Mouse (Mus musculus) liver, embryonic 13.5 days (tissue): ENCODE results near the gene Hsd17b1. TPM values are rescaled to one million over a fixed set of nuclear protein-coding genes. Genes with fewer than 3 reads are reported as not detected.

Source experiments
- microRNA-seq: library from miRNA; unstranded; fragments of <30 nt; microRNA quantifications from one replicate; pipeline ENCODE4, GENCODE M21; 2016
- polyA plus RNA-seq: library from polyadenylated mRNA; unstranded; fragments of >200 nt; fragmentation: Nextera tagmentation; extraction: Ambion mirVana; gene quantifications from 2 replicates; pipeline ENCODE4 v1.2.1, GENCODE M21; 2015

Gene Hsd17b1
- polyA plus RNA-seq, 1 experiment from 2014 or later: 0.14 TPM

Small RNA genes lying within 50 kb of the gene (microRNA-seq; reads per million reads assigned to microRNA genes)
- gene Mir6928: 3.8 reads per million, percentile 7 among the genes with 10 or more reads in this experiment

Other genes with a start within 250 kb of the Hsd17b1 start
- gene Stat5b, start 227.7 kb upstream of the Hsd17b1 start, polyA plus RNA-seq: 21.1 and 23.8 TPM in 2 replicates
- 11.1 and 14.6 TPM in 2 replicates for gene Stat5a, start 219.1 kb upstream of the Hsd17b1 start, polyA plus RNA-seq
- 28.5 and 32.8 TPM in 2 replicates for gene Stat3, start 138.9 kb upstream of the Hsd17b1 start, polyA plus RNA-seq
- 25.5 and 26.6 TPM in 2 replicates for gene Cavin1, start 107.5 kb upstream of the Hsd17b1 start, polyA plus RNA-seq
- 52.8 and 64.0 TPM in 2 replicates for gene Atp6v0a1, start 69.0 kb upstream of the Hsd17b1 start, polyA plus RNA-seq
- 6.0 TPM in 2 replicates for gene Naglu, start 8.4 kb upstream of the Hsd17b1 start, polyA plus RNA-seq
- 23.0 and 23.2 TPM in 2 replicates for gene Coasy, start 4.2 kb downstream of the Hsd17b1 start, polyA plus RNA-seq
- gene Mlx, start 8.9 kb downstream of the Hsd17b1 start, polyA plus RNA-seq: 32.5 and 34.4 TPM in 2 replicates
- gene Psmc3ip, start 17.0 kb downstream of the Hsd17b1 start, polyA plus RNA-seq: 26.4 and 27.1 TPM in 2 replicates
- gene Retreg3, start 41.5 kb downstream of the Hsd17b1 start, polyA plus RNA-seq: 11.5 and 13.0 TPM in 2 replicates
- gene Tubg1, start 41.5 kb downstream of the Hsd17b1 start, polyA plus RNA-seq: 49.7 and 54.4 TPM in 2 replicates
- gene Tubg2, start 77.5 kb downstream of the Hsd17b1 start, polyA plus RNA-seq: 0.29 and 0.37 TPM in 2 replicates
- 0.09 and 0.12 TPM in 2 replicates for gene Cntnap1, start 92.1 kb downstream of the Hsd17b1 start, polyA plus RNA-seq
- gene Plekhh3, start 92.9 kb downstream of the Hsd17b1 start, polyA plus RNA-seq: 1.0 and 1.1 TPM in 2 replicates
- not detected in 2 replicates for gene Ccr10, start 97.0 kb downstream of the Hsd17b1 start, polyA plus RNA-seq
- gene Ezh1, start 148.1 kb downstream of the Hsd17b1 start, polyA plus RNA-seq: 6.6 and 7.4 TPM in 2 replicates
- gene Ramp2, start 167.6 kb downstream of the Hsd17b1 start, polyA plus RNA-seq: 23.4 and 25.4 TPM in 2 replicates
- gene Vps25, start 175.3 kb downstream of the Hsd17b1 start, polyA plus RNA-seq: 98.5 and 99.4 TPM in 2 replicates
- gene Wnk4, start 182.2 kb downstream of the Hsd17b1 start, polyA plus RNA-seq: 5.5 and 7.9 TPM in 2 replicates
- 0.63 and 0.85 TPM in 2 replicates for gene Cntd1, start 200.6 kb downstream of the Hsd17b1 start, polyA plus RNA-seq
- 125 TPM in 2 replicates for gene Coa3, start 200.7 kb downstream of the Hsd17b1 start, polyA plus RNA-seq
- gene Becn1, start 223.9 kb downstream of the Hsd17b1 start, polyA plus RNA-seq: 108 and 112 TPM in 2 replicates
- gene Psme3, start 237.8 kb downstream of the Hsd17b1 start, polyA plus RNA-seq: 198 and 239 TPM in 2 replicates
- gene Aoc2, start 246.7 kb downstream of the Hsd17b1 start, polyA plus RNA-seq: 1.2 and 1.3 TPM in 2 replicates